Mouse (Mus musculus) testis, adult 2 months (tissue): Measurements from ENCODE around the gene Cd36.

ENCODE experiments used
- CTCF ChIP-seq: fragments of 200-500 bp; IDR thresholded peaks from 2 replicates; pipeline ENCODE4 v1.5.1; 2012; ENCODE audit warnings: low read depth, mild to moderate bottlenecking, inconsistent platforms, low read length, moderate library complexity; ENCODE audit not compliant: control insufficient read depth, insufficient read depth, insufficient replicate concordance
- POLR2A ChIP-seq: fragments of 200-500 bp; IDR thresholded peaks from 2 replicates; pipeline ENCODE4 v1.6.1; 2012; ENCODE audit warnings: low read depth, mild to moderate bottlenecking, inconsistent platforms, low read length, moderate library complexity; ENCODE audit not compliant: control insufficient read depth

DNA sequence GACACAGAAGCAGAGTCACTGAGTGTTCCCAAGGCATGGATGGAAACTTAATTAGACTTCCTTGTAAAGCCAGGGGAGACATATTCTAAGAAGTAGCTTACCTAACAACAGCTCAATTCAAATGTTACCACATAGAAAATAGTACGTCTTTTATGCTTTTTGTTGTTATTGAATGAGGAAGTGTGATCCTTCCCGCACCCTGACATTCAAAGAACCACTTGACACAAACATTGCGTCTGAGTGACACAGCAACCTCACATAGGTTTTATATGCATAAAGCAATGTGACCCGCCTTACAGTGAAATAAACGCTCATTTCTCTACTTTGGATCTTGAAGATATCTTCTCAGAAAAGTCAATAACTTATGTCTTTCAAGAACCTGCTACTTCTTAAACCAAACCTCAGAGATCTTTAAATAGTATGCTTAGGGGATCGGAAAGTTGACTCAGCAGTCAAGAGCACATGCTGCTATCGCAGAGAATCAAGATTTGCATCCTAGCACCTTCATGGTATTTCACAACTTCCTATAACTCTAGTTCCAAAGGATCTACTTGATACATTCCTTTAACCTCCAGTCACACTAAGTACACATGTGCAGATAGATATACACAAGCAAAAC, 46.4 kb downstream of the Cd36 start:
- TF ChIP-seq CTCF (no peak), POLR2A (no peak)
